Mouse (Mus musculus) gastrocnemius, postnatal 25 days (tissue): Measurements from ENCODE around the gene Tpk1. TPM values are rescaled to one million over a fixed set of nuclear protein-coding genes. Genes with fewer than 3 reads are reported as not detected.

Experiments
- DNase-seq: peaks from one replicate; pipeline ENCODE4 v3.0.0; 2022
- total RNA-seq, 2 experiments: library from RNA; stranded (reverse); gene quantifications; 1 replicate in 1 of 2; 2 replicates in 1 of 2; pipeline ENCODE4 v1.2.3; 2021

Tpk1 gene
- total RNA-seq, 2 experiments from 2014 or later, result 0.84 to 1.1 TPM

GRCm38 (mm10) chr6:43354562-43355241 is 311.4 kb downstream of the Tpk1 start:
- no peak for DNase-seq

GRCm38 (mm10) chr6:43353446-43353845 is 312.6 kb downstream of the Tpk1 start:
- DNase-seq, result no peak

GRCm38 (mm10) chr6:43349083-43349482 is 317.0 kb downstream of the Tpk1 start:
- no peak for DNase-seq

GRCm38 (mm10) chr6:43347637-43348036 is 318.4 kb downstream of the Tpk1 start:
- DNase-seq, result no peak

- DNase-seq, result no peak
These were observed 323.1 kb downstream of the Tpk1 start for GRCm38 (mm10) chr6:43343006-43343405.

GRCm38 (mm10) chr6:43342386-43342785 is 323.7 kb downstream of the Tpk1 start:
- DNase-seq, result no peak

GRCm38 (mm10) chr6:43338804-43339203 is 327.3 kb downstream of the Tpk1 start:
- DNase-seq, result no peak

- no peak for DNase-seq
These were observed 328.6 kb downstream of the Tpk1 start for GRCm38 (mm10) chr6:43337491-43337961.

GRCm38 (mm10) chr6:43335619-43336234 is 330.4 kb downstream of the Tpk1 start:
- no peak for DNase-seq

- DNase-seq, result no peak
These were observed 332.6 kb downstream of the Tpk1 start for GRCm38 (mm10) chr6:43333479-43333878.

- no peak for DNase-seq
These were observed 353.0 kb downstream of the Tpk1 start for GRCm38 (mm10) chr6:43312961-43313656.

- DNase-seq, result no peak
These were observed 353.5 kb downstream of the Tpk1 start for GRCm38 (mm10) chr6:43312546-43312945.

GRCm38 (mm10) chr6:43310071-43310470 is 356.0 kb downstream of the Tpk1 start:
- DNase-seq, result no peak

- DNase-seq, result no peak
These were observed 356.6 kb downstream of the Tpk1 start, which contains the start of gene Nobox for GRCm38 (mm10) chr6:43309454-43309853. TSS of gene Nobox (minus strand) at chr6:43309554.

GRCm38 (mm10) chr6:43297508-43297850 is 368.6 kb downstream of the Tpk1 start:
- no peak for DNase-seq

GRCm38 (mm10) chr6:43296798-43297507 is 369.1 kb downstream of the Tpk1 start:
- DNase-seq, result no peak

GRCm38 (mm10) chr6:43295908-43296307 is 370.2 kb downstream of the Tpk1 start:
- no peak for DNase-seq
